Mouse (Mus musculus): Measurements from ENCODE around the gene Eln.

GRCm38 (mm10) chr5:134756031-134756430 is 8.9 kb upstream of the Eln start:
- no peak for TF ChIP-seq CTCF (IDR thresholded peaks at IDR 0.05; ENCODE audit: borderline replicate concordance, control insufficient read depth, extremely low read depth, insufficient read depth, low read length, poor library complexity)
- no peak for TF ChIP-seq POLR2A (IDR thresholded peaks at IDR 0.05; ENCODE audit: control insufficient read depth, extremely low read depth, insufficient read depth, low read length, poor library complexity)
